In the genomic region with DNA sequence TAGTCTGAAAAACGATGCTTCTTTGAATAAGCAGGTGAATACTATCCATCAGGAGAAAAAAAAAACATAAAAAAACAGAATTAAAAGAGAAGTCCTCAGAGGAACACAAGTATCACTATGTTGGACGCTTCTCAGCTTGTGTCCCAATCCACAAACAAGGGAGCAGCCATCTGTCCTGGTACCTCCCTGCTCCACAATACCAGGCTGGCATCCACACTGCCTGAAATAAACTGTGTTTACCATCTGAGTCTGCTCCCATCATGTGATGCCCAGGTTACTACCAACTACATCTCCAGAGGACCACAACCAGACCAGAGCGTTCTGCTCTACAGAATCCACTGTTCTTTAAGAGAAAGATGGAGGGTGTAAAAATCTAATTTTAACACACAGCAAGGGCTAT, we compare ENCODE assay signal across 19 mouse cellular contexts.
DNase-seq lines count a peak whose midpoint lies in the region; ATAC-seq and TF ChIP-seq lines count a peak whose summit lies in the region.
"Had no signal": no experiment of that assay in that cellular context is flagged by ENCODE, and none has a peak within 500 bp of the region (broad histone marks: within the 10 kb centered on the region; RNA-seq: fewer than 3 reads in every experiment).

No protein-coding gene starts in this region.

- no peak overlapping the region for H3K4me3 ChIP-seq in hindbrain, embryonic 11.5 days (ENCODE audit: low read depth, low read length)
- H3K4me3 ChIP-seq in hindbrain, embryonic 10.5 days = no peak overlapping the region
- no peak overlapping the region for H3K4me3 ChIP-seq in layer of hippocampus, adult 2 months
- H3K4me3 ChIP-seq in intestine, embryonic 15.5 days (replicated peaks) = no peak overlapping the region
- H3K4me3 ChIP-seq: forebrain, embryonic 12.5 days; heart, embryonic 15.5 days; kidney, embryonic 15.5 days; limb, embryonic 13.5 days; liver, embryonic 13.5 days had no signal

- H3K4me2 ChIP-seq in hindbrain, embryonic 11.5 days (replicated peaks; ENCODE audit: low read depth, low read length) = no peak overlapping the region
- H3K4me2 ChIP-seq in intestine, embryonic 15.5 days (replicated peaks) = no peak overlapping the region
- H3K4me2 ChIP-seq: forebrain, embryonic 12.5 days; heart, embryonic 15.5 days; limb, embryonic 13.5 days; liver, embryonic 13.5 days; lung, embryonic 14.5 days had no signal

- no peaks in the 10 kb centered on the region for H3K36me3 ChIP-seq in hindbrain, embryonic 11.5 days (ENCODE audit: control insufficient read depth, insufficient read depth, low read length)
- no peaks in the 10 kb centered on the region for H3K36me3 ChIP-seq in hindbrain, embryonic 10.5 days
- H3K36me3 ChIP-seq in intestine, embryonic 15.5 days = no peaks in the 10 kb centered on the region
- H3K36me3 ChIP-seq: forebrain, embryonic 12.5 days; heart, embryonic 15.5 days; kidney, embryonic 15.5 days; limb, embryonic 13.5 days; liver, embryonic 13.5 days had no signal

- H3K27ac ChIP-seq in hindbrain, embryonic 11.5 days (ENCODE audit: low read depth, low read length) = peak overlapping the region; percentile 63
- no peak overlapping the region for H3K27ac ChIP-seq in hindbrain, embryonic 10.5 days
- peak overlapping the region; percentile 88 for H3K27ac ChIP-seq in layer of hippocampus, adult 2 months
- H3K27ac ChIP-seq in intestine, embryonic 15.5 days = no peak overlapping the region
- H3K27ac ChIP-seq: heart, embryonic 15.5 days; kidney, embryonic 15.5 days; limb, embryonic 13.5 days; liver, embryonic 13.5 days had no signal

- 75% methylated on average over 3 of the region's 3 CpGs for WGBS in hindbrain, embryonic 11.5 days
- 88% methylated on average over 3 of the region's 3 CpGs for WGBS in hindbrain, embryonic 10.5 days
- 89% methylated on average over 3 of the region's 3 CpGs for WGBS in intestine, embryonic 15.5 days

- no peaks in the 10 kb centered on the region for H3K9me3 ChIP-seq in hindbrain, embryonic 11.5 days (ENCODE audit: control insufficient read depth, low read length)
- no peaks in the 10 kb centered on the region for H3K9me3 ChIP-seq in hindbrain, embryonic 10.5 days
- no peaks in the 10 kb centered on the region for H3K9me3 ChIP-seq in intestine, embryonic 15.5 days
- H3K9me3 ChIP-seq: forebrain, embryonic 12.5 days; heart, embryonic 15.5 days; kidney, embryonic 15.5 days; limb, embryonic 13.5 days; liver, embryonic 13.5 days had no signal

- TF ChIP-seq CTCF in layer of hippocampus, adult 2 months (conservative IDR thresholded peaks at IDR 0.05) = no peak

- H3K4me1 ChIP-seq in hindbrain, embryonic 11.5 days (replicated peaks; ENCODE audit: control insufficient read depth, insufficient read depth, low read length) = no peaks in the 10 kb centered on the region
- peaks cover 24% of the 10 kb centered on the region for H3K4me1 ChIP-seq in hindbrain, embryonic 10.5 days (replicated peaks)
- no peaks in the 10 kb centered on the region for H3K4me1 ChIP-seq in intestine, embryonic 15.5 days (replicated peaks)
- H3K4me1 ChIP-seq: heart, embryonic 15.5 days; limb, embryonic 13.5 days had no signal

- H3K27me3 ChIP-seq in hindbrain, embryonic 11.5 days (ENCODE audit: control insufficient read depth, insufficient read depth, low read length) = no peaks in the 10 kb centered on the region
- H3K27me3 ChIP-seq in hindbrain, embryonic 10.5 days (ENCODE audit: insufficient read depth, poor library complexity, severe bottlenecking) = no peaks in the 10 kb centered on the region
- H3K27me3 ChIP-seq in intestine, embryonic 15.5 days (replicated peaks) = no peaks in the 10 kb centered on the region
- H3K27me3 ChIP-seq: CH12.LX; forebrain, embryonic 12.5 days; heart, embryonic 15.5 days; kidney, embryonic 15.5 days; limb, embryonic 13.5 days; liver, embryonic 13.5 days had no signal

- H3K9ac ChIP-seq in hindbrain, embryonic 11.5 days (ENCODE audit: low read depth, low read length) = no peak overlapping the region
- no peak overlapping the region for H3K9ac ChIP-seq in intestine, embryonic 15.5 days
- H3K9ac ChIP-seq: forebrain, embryonic 12.5 days; heart, embryonic 15.5 days; kidney, embryonic 15.5 days; limb, embryonic 13.5 days; liver, embryonic 13.5 days; lung, embryonic 14.5 days had no signal

- no peak for DNase-seq in hindbrain, embryonic 11.5 days (ENCODE audit: low spot score)
- DNase-seq in hindbrain, embryonic 10.5 days (ENCODE audit: low spot score) = no peak
- DNase-seq in brain, adult 2 months (ENCODE audit: low read depth, low spot score) = peak; percentile 86
- DNase-seq in cerebellum, adult 8-10 months = peak; percentile 24
- peak; percentile 44 to 69 for DNase-seq in layer of hippocampus, adult 2 months (ENCODE audit: low spot score in 2 of 2)
- DNase-seq in spleen, adult 18-20 months = no peak
- DNase-seq in thymus, postnatal 36 days = no peak
- DNase-seq: adrenal gland, postnatal 14 days; gastrocnemius, postnatal 14 days; heart, postnatal 4 days; liver, embryonic 13.5 days; lung, embryonic 14.5 days; lung, postnatal 4 days had no signal

- ATAC-seq in hindbrain, embryonic 11.5 days (ENCODE audit: low FRiP score) = no peak
- ATAC-seq in intestine, embryonic 15.5 days = no peak

Comparison
In these comparisons a context has a peak if more than half of its experiments do, and no peak if none do; other contexts are left out.
1. H3K27ac ChIP-seq: peak in hindbrain, embryonic 11.5 days (single experiment) and layer of hippocampus, adult 2 months (single experiment); none in hindbrain, embryonic 10.5 days (single experiment) and intestine, embryonic 15.5 days (single experiment).
2. DNase-seq: peak in brain, adult 2 months (single experiment), cerebellum, adult 8-10 months (single experiment) and layer of hippocampus, adult 2 months (2 of 2); none in hindbrain, embryonic 11.5 days (single experiment), hindbrain, embryonic 10.5 days (single experiment), spleen, adult 18-20 months (0 of 2) and thymus, postnatal 36 days (0 of 2).